Mouse (Mus musculus) forebrain, embryonic 15.5 days (tissue): ENCODE measurements at regions not wholly inside any gene's neighbourhood (a gene's known extent, or its start where the extent isn't known, plus 50 kb on each side); places are given as distances from the start of the nearest gene placed in this dataset.

Experiments
- ATAC-seq: fragments of 200-750 bp; cut with Nextera tagmentation; replicated peaks from 2 replicates; pipeline ENCODE4 v1.8.0; 2017; ENCODE audit warnings: mild to moderate bottlenecking, moderate TSS enrichment, moderate library complexity
- H3K27ac ChIP-seq: fragments of 300-500 bp; sonication (generic); replicated peaks from 2 replicates; pipeline ENCODE4 v1.5.1; 2015; ENCODE audit warnings: mild to moderate bottlenecking, inconsistent platforms
- H3K27me3 ChIP-seq: fragments of 300-500 bp; sonication (generic); 2 replicates; pipeline ENCODE4 v1.6.1; 2015; ENCODE audit warnings: inconsistent platforms
- H3K36me3 ChIP-seq: fragments of 300-500 bp; sonication (generic); 2 replicates; pipeline ENCODE4 v1.6.1; 2015; ENCODE audit warnings: mild to moderate bottlenecking, inconsistent platforms
- H3K4me1 ChIP-seq: fragments of 300-500 bp; sonication (generic); 2 replicates; pipeline ENCODE4 v1.6.1; 2015; ENCODE audit warnings: inconsistent platforms
- H3K4me2 ChIP-seq: fragments of 300-500 bp; sonication (generic); replicated peaks from 2 replicates; pipeline ENCODE4 v1.6.1; 2015; ENCODE audit warnings: mild to moderate bottlenecking, inconsistent platforms
- H3K4me3 ChIP-seq: fragments of 300-500 bp; sonication (generic); 2 replicates; pipeline ENCODE4 v1.5.1; 2015; ENCODE audit warnings: mild to moderate bottlenecking, inconsistent platforms
- H3K9ac ChIP-seq: fragments of 300-500 bp; sonication (generic); replicated peaks from 2 replicates; pipeline ENCODE4 v1.6.1; 2015; ENCODE audit warnings: mild to moderate bottlenecking, inconsistent platforms
- H3K9me3 ChIP-seq: fragments of 300-500 bp; sonication (generic); 2 replicates; pipeline ENCODE4 v1.6.1; 2016; ENCODE audit warnings: inconsistent platforms
- WGBS: fragments of 180-500 bp; shearing (Covaris S2); methylation state at CpG from one replicate; pipeline ENCODE4 v1.1.7; 2015; ENCODE audit warnings: mixed read lengths; 5-methylcytosine and 5-hydroxymethylcytosine counted together

- no peak for ATAC-seq
- Histone ChIP-seq H3K4me2 (no peak overlapping the region), H3K4me1 (no peaks in the 10 kb centered on the region), H3K4me3 (no peak overlapping the region), H3K27me3 (no peaks in the 10 kb centered on the region), H3K9ac (no peak overlapping the region), H3K9me3 (no peaks in the 10 kb centered on the region), H3K36me3 (no peaks in the 10 kb centered on the region), H3K27ac (no peak overlapping the region)
- 90% methylated on average over 3 of the region's 3 CpGs for WGBS
Observed at GRCm38 (mm10) chr12:35602589-35602988, 67.8 kb upstream of the Ahr start.

DNA sequence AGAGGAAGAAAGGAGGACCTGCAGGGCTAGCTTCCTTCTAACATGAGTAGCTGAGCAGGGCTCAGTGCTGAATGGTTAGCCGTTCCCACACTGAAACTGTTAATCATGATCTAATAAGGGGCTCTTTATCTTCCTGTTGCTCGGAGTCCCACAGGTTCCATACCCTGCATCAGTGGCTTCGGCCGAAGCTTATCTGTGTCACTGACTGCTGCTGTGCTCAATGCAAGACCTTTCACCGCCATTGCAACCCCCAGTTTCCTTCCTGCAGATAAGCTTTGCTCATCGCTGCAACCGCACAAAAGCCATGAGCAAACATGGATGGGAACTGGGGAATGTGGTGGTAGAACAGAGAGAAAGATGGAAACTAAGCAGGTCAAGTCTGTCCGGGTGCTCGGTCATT, 63.5 kb upstream of the Ahr start:
- no peak overlapping the region for H3K9ac ChIP-seq
- H3K4me2 ChIP-seq, result no peak overlapping the region
- WGBS, result 96% methylated on average over 9 of the region's 9 CpGs

GRCm38 (mm10) chr12:35592866-35593265, 58.0 kb upstream of the Ahr start:
- H3K27ac ChIP-seq, result no peak overlapping the region
- H3K9me3 ChIP-seq, result no peaks in the 10 kb centered on the region
- no peaks in the 10 kb centered on the region for H3K36me3 ChIP-seq
- no peak overlapping the region for H3K4me2 ChIP-seq
- H3K27me3 ChIP-seq, result no peaks in the 10 kb centered on the region
- WGBS, result 80% methylated on average over 3 of the region's 3 CpGs
- H3K4me3 ChIP-seq, result no peak overlapping the region
- no peak for ATAC-seq
- H3K4me1 ChIP-seq, result no peaks in the 10 kb centered on the region
- no peak overlapping the region for H3K9ac ChIP-seq

More for the DNA sequence above, 63.5 kb upstream of the Ahr start:
- Histone ChIP-seq H3K9me3 (no peaks in the 10 kb centered on the region), H3K4me1 (no peaks in the 10 kb centered on the region), H3K4me3 (no peak overlapping the region), H3K36me3 (no peaks in the 10 kb centered on the region), H3K27ac (no peak overlapping the region), H3K27me3 (no peaks in the 10 kb centered on the region)
- no peak for ATAC-seq
